Mouse (Mus musculus): ENCODE results near the gene Pold4.

Gene Pold4

DNA sequence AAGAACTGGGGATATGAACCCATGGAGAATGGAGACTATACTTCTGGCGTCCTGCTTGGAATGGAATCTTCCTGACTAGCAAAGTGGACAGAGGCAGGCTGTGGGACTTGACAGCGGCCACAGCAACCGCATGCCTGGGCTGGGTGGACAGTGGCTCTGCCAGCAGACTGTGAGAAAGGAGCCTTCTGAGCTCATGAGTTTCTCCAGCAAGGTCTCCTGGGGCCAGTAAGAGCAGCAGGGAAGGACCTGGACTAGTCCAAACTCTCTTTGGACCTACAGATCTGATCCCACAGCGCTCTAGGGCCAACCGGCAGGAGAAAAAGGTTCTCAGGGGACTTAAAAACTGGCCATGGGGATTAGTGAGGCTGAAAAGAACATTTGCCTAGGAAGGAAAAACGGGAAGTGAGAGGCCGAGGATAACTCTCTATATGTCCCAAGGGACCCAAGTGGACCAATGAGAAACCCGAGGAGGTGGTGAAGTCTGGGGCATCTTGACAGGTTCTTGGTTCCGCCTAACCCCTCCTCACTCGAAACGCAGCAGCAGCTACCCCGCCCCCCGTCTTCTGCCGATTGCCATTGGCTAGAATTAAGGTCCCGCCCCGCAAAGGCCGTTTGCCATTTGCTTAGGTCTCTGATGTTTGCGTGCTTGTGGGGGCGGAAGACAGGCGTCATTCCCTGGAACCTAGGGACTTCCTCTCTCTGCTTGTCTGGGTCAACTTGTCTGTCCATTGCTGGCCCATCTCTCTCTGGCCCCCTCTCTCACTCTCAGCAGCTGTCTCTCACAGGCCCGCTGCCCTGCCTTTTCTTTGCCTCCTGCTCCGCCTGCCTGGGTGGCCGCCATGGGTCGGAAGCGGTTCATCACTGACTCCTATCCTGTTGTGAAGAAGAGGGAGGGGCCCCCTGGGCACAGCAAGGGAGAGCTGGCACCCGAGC lies at the start of gene Pold4:
Gene Pold4, plus strand, starts transcription at position 647 of the 933 bp plus-strand sequence.
- POLR2A ChIA-PET = interaction anchor here in 3 of 4 experiments (0.6 to 5.2 kb wide), 56 partner anchors 9 to 524 kb away, joined by 3 to 32 read pairs (median 4); partner anchors contain the start of genes Rad9a (in 3 of the 3), AC109138.7 (in 2 of the 3), Cdk2ap2 (in 2 of the 3) and Clcf1 (in 2 of the 3)
- CTCF ChIA-PET = interaction anchor here (0.5 to 4.8 kb wide), 37 partner anchors 11 to 1064 kb away, joined by 3 to 84 read pairs (median 4); partner anchors contain the start of genes Ppp1ca (in 2 of the 4), AC109138.7 (in 1 of the 4), Ankrd13d (in 1 of the 4) and Cdk2ap2 (in 1 of the 4)

DNA sequence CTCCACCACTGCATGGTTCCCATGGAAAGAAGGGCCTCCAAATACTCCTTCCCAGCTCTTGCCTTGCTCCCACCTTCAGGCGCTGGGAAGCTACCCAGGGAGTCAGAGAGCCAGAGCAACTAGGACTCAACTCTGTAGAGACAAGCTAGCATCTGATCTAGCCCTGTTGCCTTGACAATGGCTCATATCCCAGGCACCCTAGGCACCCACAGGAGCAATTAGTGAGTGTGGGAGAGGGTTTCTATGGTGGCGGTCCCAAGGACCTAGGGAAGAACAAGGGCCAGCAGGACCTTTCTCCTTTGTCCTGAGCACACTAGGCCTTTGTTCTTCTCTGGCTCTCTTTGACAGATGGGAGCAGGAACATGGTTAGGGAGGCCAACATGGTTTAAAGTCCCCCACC lies 48.0 kb upstream of the Pold4 start:
- ChIA-PET POLR2A (interaction anchor here in 3 of 4 experiments (0.7 to 9.3 kb wide), 10 partner anchors 10 to 87 kb away, joined by 3 to 47 read pairs (median 24); partner anchors contain the start of genes Aip (in 1 of the 3), Carns1 (in 1 of the 3), Cdk2ap2 (in 1 of the 3) and Rad9a (in 1 of the 3)), CTCF (interaction anchor here in 2 of 4 experiments (2.2 to 3.1 kb wide), 3 partner anchors 13 to 14 kb away, joined by 5 to 11 read pairs (median 11); no protein-coding TSS in a partner anchor)

DNA sequence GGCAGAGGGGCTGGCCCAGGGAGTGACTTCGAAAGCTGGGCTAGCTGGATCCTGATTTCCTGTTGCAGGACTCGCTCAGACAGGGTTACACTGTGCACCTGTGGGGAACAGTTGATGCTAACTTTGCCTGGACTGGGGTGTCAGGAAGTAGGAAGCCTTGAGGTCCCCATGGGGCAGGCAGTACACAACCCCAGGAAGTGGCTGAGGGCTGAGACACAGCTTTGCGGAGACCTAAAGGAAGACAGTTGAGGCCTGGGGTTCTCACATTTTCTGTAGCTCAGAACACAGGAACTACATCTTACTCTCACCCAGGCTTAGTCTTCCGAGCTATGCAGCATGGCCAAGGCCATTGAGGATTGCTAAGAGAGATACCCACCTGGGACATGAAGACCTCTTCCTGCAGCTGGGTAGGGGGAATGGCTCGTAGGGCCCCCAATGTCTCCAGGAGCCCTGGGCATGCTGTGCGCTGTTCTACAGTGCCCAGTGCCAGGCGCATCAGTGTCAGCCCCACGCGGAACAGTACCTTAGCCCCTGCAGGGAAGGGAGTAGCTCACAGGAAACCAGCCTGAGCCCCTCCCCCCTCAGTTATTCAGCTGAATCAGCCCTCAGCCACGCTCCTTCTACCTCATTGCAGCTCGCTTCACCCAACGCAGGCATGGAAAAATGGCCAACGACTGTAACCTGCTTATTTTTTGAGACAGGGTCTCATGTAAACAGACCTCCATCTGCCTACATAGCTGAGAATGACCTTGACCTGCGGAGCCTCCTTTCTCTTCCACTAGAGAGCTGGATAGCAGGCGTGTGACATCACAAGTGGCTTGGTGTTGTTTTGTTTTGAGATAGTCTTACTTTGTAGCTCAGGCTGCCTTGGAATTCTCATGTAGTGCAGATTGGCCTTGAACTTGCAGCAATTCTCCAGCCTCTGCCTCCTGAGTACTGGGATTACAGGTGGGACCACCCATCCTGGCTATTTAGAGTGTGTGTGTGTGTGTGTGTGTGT lies 46.4 kb upstream of the Pold4 start:
- CTCF ChIA-PET = interaction anchor here in 3 of 4 experiments (0.7 to 3.1 kb wide), 14 partner anchors 9 to 166 kb away, joined by 3 to 11 read pairs (median 4); partner anchors contain the start of gene Carns1 (in 2 of the 3)
- POLR2A ChIA-PET = interaction anchor here (0.6 to 9.3 kb wide), 62 partner anchors 8 to 343 kb away, joined by 3 to 47 read pairs (median 4); partner anchors contain the start of genes Aip (in 2 of the 4), Carns1 (in 2 of the 4), Cdk2ap2 (in 2 of the 4) and Gstp2 (in 2 of the 4)

- CTCF ChIA-PET = interaction anchor here in 2 of 4 experiments (0.6 to 0.7 kb wide), 2 partner anchors 14 kb away, joined by 3 read pairs; partner anchors contain the start of gene Rad9a (in 1 of the 2)
- POLR2A ChIA-PET = interaction anchor here in 2 of 4 experiments (0.6 to 9.3 kb wide), 12 partner anchors 10 to 284 kb away, joined by 3 to 43 read pairs (median 6); partner anchors contain the start of genes Rad9a (in 2 of the 2), Carns1 (in 1 of the 2) and Rps6kb2 (in 1 of the 2)
These were observed 44.4 kb upstream of the Pold4 start for GRCm38 (mm10) chr19:4187303-4187702.

DNA sequence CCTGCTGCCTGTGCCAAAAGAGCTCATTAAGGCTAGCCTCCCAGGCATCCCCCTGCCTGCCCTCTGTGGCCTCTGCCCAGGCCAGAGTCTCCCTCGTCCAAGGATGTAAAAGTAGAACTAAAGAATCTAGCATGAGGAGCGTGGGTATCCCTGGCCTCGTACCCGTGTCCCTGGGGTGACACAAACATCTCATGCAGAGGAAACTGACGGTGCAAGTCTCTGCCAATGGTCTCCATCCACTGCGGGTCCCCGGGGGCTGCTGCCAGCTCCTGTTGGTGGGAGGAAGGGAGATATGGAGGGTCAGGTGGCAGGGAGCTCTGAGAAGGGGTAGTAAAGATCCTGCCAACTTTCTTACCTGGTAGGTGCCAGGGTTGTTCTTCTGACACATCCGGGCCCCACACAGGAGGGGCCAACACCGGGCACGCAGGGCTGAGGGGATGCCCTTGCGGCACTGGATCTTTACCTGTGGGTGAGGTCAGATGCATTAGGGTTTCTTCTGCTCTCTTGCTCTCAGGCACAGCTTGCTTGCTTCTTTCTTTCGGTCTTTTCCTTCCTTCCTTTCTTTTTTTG lies 42.6 kb upstream of the Pold4 start:
- POLR2A ChIA-PET = interaction anchor here in 3 of 4 experiments (0.9 to 9.3 kb wide), 9 partner anchors 10 to 177 kb away, joined by 3 to 47 read pairs (median 5); partner anchors contain the start of genes Rad9a (in 2 of the 3), Cdk2ap2 (in 1 of the 3), Gstp2 (in 1 of the 3) and Ndufv1 (in 1 of the 3)
- CTCF ChIA-PET = no interaction called here

DNA sequence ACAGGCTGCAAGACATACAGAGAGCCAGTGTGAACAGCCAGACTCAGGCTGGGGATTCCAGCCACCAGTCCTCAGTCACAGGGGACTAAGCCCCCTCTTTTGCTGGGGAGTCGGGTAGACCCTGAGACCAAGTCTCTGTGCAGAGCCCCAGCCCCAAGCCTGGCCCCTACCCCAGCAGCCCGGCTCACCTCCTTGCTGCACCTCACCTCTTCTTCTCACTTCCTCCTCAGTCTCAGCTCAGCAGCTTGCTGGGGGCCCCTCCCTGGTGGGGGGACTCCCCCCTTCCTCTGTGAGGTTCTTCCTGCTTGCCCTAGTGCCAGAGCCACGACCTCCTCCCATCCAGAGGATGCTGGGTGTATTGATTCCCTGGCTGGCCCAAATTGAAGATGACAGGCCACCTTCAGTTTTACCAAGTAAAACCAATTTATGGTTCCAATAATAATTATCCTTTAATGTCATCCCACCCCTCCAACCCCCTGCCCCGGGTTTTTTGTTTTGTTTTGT lies 40.8 kb upstream of the Pold4 start, which contains the start of gene Tbc1d10c:
Gene Tbc1d10c, minus strand, starts transcription at position 454 of the 504 bp plus-strand sequence.
- ChIA-PET POLR2A (interaction anchor here in 3 of 4 experiments (0.7 to 5.1 kb wide), 15 partner anchors 8 to 148 kb away, joined by 3 to 72 read pairs (median 8); partner anchors contain the start of genes Rad9a (in 2 of the 3), Aip (in 1 of the 3), Carns1 (in 1 of the 3) and Rps6kb2 (in 1 of the 3)), CTCF (interaction anchor here in 3 of 4 experiments (1.1 to 2.8 kb wide), 7 partner anchors 10 to 140 kb away, joined by 5 to 12 read pairs (median 7); partner anchors contain the start of genes Cdk2ap2 (in 1 of the 3) and Rad9a (in 1 of the 3))

DNA sequence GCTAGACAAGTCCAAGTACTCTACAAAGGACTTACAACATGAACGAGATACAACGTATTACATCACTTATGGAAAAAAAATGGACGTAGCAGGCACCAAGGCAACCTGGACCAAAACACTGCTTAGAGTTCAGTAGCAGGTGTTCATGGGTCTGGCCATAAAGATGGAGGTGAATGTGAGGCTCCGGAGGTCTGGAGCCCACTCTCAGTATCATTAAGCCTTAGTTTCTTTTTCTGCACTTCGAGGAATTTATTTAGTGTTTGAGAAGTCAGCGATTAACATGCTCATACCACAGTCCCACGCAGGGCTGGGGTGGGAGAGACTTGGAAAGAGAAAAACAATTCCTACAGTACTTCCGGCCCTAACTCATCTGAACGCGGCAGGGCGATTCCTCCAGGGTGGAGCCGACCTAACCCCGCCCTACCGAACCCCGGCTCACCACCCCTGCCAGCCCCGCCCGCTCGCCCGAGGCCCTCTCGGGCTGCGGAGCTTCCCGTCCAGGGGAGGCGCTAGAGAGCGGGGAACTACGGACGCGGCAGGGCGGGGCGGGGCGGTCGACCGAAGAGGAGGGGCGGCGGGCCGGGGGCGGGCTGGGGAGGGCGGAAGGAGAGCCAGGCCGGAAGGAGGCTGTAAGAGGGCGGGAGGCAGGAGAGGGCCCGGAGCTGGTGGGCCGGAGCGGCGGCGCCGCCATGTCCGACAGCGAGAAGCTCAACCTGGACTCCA lies 40.0 kb upstream of the Pold4 start, which contains the start of gene Ppp1ca:
Gene Ppp1ca, plus strand, starts transcription at position 538 of the 723 bp plus-strand sequence.
- POLR2A ChIA-PET = interaction anchor here (0.6 to 5.1 kb wide), 79 partner anchors 9 to 813 kb away, joined by 3 to 72 read pairs (median 5); partner anchors contain the start of genes Rad9a (in 4 of the 4), AC109138.7 (in 3 of the 4), Aip (in 3 of the 4) and Cdk2ap2 (in 3 of the 4)
- CTCF ChIA-PET = interaction anchor here (0.6 to 2.8 kb wide), 52 partner anchors 9 to 473 kb away, joined by 3 to 16 read pairs (median 5); partner anchors contain the start of genes Rad9a (in 4 of the 4), Carns1 (in 2 of the 4), Cdk2ap2 (in 2 of the 4) and Pold4 (in 2 of the 4)

DNA sequence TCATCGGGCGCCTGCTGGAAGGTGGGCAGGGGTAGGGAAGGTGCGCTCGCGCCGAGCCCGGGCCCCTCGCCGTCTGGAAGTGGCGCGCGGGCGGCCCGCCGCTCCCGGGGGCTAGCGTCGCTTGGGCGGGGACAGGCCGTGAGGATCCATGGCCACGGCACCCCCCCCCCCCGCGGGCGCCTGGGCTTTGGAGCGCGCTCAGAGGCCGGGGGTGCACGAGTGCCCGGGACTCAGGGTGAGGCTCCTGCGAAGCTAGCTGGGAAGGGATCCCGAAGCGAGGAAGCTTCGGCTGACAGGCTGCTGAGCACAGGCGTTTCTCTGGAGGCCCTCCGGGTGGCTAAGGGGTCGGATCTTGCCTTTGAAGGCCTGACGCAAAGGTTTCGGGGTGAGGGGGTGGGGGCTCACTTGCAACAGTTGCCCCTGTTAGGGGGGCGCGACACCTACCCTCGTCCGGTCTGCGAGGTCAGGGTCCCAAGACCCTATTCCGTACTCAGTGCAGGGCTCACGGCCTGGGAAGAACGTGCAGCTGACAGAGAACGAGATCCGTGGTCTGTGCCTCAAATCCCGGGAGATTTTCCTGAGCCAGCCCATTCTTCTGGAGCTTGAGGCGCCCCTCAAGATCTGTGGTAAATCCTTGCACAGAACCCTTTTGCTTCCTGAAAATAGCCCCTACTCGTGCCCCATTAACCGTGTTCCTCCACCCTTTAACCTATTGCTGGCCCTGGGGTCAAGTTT lies 39.3 kb upstream of the Pold4 start:
- ChIA-PET CTCF (interaction anchor here (0.5 to 2.8 kb wide), 51 partner anchors 9 to 474 kb away, joined by 3 to 16 read pairs (median 5); partner anchors contain the start of genes Rad9a (in 4 of the 4), Carns1 (in 2 of the 4), Pold4 (in 2 of the 4) and Aip (in 1 of the 4)), POLR2A (interaction anchor here (0.5 to 5.1 kb wide), 89 partner anchors 9 to 1549 kb away, joined by 3 to 72 read pairs (median 5); partner anchors contain the start of genes Rad9a (in 4 of the 4), AC109138.7 (in 3 of the 4), Aip (in 3 of the 4) and Cdk2ap2 (in 3 of the 4))

- ChIA-PET POLR2A (interaction anchor here (0.6 to 5.1 kb wide), 32 partner anchors 8 to 193 kb away, joined by 3 to 72 read pairs (median 8); partner anchors contain the start of genes Rad9a (in 4 of the 4), Rps6kb2 (in 2 of the 4), AC109138.7 (in 1 of the 4) and Aip (in 1 of the 4)), CTCF (interaction anchor here in 2 of 4 experiments (0.5 to 2.3 kb wide), 5 partner anchors 8 to 67 kb away, joined by 3 to 15 read pairs (median 11); partner anchors contain the start of genes Aip (in 1 of the 2), Pold4 (in 1 of the 2) and Rad9a (in 1 of the 2))
These were observed 38.6 kb upstream of the Pold4 start for GRCm38 (mm10) chr19:4193129-4193528.

DNA sequence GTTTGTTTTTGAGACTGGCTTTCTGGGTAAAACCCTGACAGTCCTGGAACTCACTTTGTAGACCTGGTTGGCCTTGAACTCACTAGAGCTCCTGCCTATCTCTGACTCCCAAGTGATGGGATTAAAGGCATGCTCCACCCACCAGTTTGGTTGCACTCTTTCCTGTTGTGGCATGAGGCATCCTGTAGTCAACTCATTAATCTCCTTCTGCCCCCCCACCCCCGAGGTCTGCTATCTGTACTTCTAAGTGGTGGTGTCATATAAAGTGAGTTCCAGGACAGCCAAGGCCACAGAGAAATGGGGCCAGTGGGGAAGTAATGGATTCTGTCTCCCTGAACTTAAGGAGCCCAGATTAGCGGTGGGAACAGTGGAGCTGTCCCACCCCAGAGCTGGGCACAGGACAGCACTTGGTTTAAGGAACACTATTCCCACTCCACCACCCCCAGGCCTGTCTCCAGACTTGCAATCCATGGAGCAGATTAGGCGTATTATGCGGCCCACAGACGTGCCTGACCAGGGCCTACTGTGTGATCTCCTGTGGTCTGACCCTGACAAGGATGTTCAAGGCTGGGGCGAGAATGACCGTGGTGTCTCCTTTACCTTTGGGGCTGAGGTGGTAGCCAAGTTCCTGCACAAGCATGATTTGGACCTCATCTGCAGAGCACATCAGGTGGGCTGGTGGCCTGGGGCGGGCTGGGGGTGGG lies 37.5 kb upstream of the Pold4 start:
- CTCF ChIA-PET = interaction anchor here in 1 of 4 experiments (0.6 kb wide), 1 partner anchor 18 kb away, joined by 6 read pairs; no protein-coding TSS in a partner anchor
- POLR2A ChIA-PET = interaction anchor here in 2 of 4 experiments (0.7 to 5.1 kb wide), 13 partner anchors 7 to 271 kb away, joined by 3 to 42 read pairs (median 10); partner anchors contain the start of genes Rps6kb2 (in 2 of the 2), Cdk2ap2 (in 1 of the 2), Gm49405 (in 1 of the 2) and Gstp2 (in 1 of the 2)

GRCm38 (mm10) chr19:4194776-4195650 lies 36.7 kb upstream of the Pold4 start:
- CTCF ChIA-PET = interaction anchor here in 2 of 4 experiments (0.6 to 1.0 kb wide), 3 partner anchors 9 to 12 kb away, joined by 3 read pairs; no protein-coding TSS in a partner anchor
- POLR2A ChIA-PET = interaction anchor here in 2 of 4 experiments (0.7 to 5.2 kb wide), 16 partner anchors 10 to 272 kb away, joined by 3 to 29 read pairs (median 8); partner anchors contain the start of genes Rps6kb2 (in 2 of the 2) and Cdk2ap2 (in 1 of the 2)

- POLR2A ChIA-PET = interaction anchor here in 3 of 4 experiments (0.5 to 5.2 kb wide), 31 partner anchors 9 to 153 kb away, joined by 3 to 32 read pairs (median 5); partner anchors contain the start of genes AC109138.7 (in 2 of the 3), Clcf1 (in 2 of the 3), Aip (in 1 of the 3) and Cdk2ap2 (in 1 of the 3)
- CTCF ChIA-PET = interaction anchor here in 2 of 4 experiments (0.8 to 2.5 kb wide), 3 partner anchors 9 to 11 kb away, joined by 3 to 10 read pairs (median 3); no protein-coding TSS in a partner anchor
These were observed 35.7 kb upstream of the Pold4 start for GRCm38 (mm10) chr19:4196048-4196447.

All from embryonic stem cell, embryonic (primary cell).